Mouse (Mus musculus) megakaryocyte-erythroid progenitor cell, adult 5-6 weeks (primary cell): ENCODE measurements around the gene Elf1. TPM values are rescaled to one million over a fixed set of nuclear protein-coding genes. Genes with fewer than 3 reads are reported as not detected.
"Not testable (repeated sequence)": the region's sequence is repeated elsewhere in the genome, so short reads cannot be mapped to it uniquely, and the experiment has no call there.

Experiments used
- ATAC-seq: replicated peaks from 2 replicates; pipeline ENCODE4 v1.8.0; 2016; ENCODE audit warnings: mild to moderate bottlenecking, inconsistent platforms; ENCODE audit not compliant: severe bottlenecking, poor library complexity, low FRiP score, low TSS enrichment
- total RNA-seq, 2 experiments: library from RNA; stranded (forward) in 1 of 2; stranded (reverse) in 1 of 2; fragments of 200-1000, 215-1000 nt in 1 of 2; fragments of >200 nt in 1 of 2; fragmentation: Nextera tagmentation in 1 of 2; gene quantifications; 2 replicates each; pipeline ENCODE4 v1.2.3; 2014 to 2017

The Elf1 gene
- total RNA-seq, 2 experiments from 2014 or later = 51.9 to 111 TPM

DNA sequence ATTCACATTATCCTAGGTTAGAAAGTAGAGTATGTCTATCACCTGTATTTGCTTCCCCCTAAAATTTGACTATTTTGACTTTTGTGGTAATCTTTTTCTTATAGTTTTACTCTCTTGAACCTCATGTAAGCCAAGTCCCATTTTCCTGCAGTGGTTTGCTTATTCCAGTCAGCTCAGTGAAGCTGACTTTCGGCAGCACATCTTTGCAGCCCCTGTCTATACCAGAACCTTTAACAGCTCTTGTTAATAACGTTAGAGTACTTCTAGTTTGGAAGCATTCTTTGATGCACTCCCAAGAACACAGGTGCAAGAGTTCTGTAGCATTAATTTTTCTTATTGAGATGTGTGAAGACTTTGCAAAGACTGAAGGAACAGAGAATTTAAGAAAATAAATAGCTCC lies 37.1 kb downstream of the Elf1 start:
- ATAC-seq = no peak

DNA sequence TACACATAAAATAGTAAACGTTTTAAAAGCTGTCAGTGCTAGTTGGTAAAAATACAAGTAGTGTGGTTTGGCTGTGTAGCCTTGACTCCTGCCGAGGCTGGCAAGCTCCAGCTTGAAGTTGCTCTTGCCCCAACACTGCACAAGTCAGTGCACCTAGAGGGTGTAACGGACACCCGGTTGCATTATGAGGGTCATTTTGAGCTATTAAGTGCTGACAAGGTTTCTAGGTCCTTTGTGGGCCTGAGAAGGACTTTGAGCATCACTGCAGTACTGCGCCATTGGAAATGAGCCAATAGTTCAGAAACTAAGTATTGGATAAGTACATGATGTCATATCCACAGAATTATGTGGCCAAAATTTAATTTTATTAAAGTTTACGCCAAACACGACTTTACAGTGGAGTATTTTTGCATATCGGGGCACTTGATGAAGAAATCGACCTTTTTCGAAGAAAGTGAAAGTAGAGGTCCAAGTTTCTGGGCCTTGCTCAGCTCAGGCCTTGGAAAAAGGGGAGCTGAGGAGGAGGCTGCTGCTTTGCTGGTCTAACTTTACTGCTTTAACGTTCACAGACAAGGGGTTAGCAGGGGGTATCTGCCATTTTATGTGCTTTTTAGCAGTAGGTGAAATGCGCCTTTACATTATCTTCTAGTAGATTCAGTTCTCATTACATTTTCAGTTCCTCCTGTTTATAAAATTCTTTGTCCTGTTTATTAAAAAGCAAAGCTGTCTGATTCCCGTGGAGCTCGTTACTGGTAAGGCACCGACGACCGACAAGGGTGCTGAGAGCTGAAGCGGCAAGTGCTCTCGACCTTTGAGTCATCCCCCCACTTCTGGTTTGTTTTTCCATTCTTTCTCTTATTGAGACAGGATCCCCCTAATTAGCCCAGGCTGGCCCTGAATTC lies 38.0 kb downstream of the Elf1 start:
- peak; percentile 23; the same call in 1 of the 2 replicates for ATAC-seq

DNA sequence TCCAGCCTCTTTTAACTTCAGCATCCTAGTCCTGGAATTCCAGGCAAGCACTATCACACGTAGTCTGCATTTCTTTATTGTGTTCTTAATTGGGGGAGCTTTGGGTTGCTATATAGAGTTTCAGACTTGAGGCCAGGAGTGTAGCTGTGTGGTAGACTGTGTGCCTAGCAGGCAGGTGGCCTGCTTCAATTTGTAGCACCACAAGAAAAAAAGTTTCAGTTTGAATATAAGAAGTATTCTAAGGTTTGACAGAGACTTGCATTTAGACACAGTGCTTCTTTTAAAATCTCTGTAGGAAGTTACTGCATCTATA lies 38.6 kb downstream of the Elf1 start:
- no peak for ATAC-seq

DNA sequence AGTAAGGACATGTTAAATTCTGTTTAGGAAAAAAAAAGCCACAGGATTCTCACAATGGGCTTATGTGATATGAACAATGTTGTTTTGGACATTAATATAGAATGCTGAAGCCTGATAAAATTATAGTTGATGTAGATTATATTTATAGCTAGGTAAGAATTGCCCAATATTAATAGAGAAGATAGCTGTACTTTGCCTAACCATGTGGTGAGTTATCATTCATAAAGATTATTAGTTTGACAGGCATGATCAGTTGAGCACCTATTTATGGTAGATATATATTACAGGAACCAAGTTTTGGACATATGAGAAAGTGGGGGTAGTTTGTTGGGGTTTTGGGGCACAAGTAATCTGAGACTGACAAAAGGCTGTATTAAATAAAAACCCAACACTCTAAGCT lies 39.6 kb downstream of the Elf1 start:
- no peak for ATAC-seq

DNA sequence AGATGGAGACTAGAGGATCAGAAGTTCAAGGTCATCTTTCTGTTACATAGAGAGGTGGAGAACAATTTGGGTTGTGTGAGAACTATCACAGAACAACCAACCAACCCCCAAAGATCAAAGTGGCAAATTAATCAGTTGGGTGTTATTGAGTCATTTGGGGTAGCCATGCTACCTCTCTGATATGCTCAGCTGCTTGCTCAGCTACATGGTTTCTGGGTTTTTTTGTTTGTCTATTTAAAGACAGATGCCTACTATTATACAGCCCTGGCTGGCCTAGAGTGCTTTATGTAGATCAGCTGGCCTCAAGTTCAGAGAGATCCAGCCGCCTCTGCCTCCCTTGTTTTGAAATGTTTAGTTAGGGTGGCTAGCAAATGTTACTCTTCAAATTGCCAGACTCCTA lies 40.1 kb downstream of the Elf1 start:
- ATAC-seq = peak; percentile 10; the same call in 1 of the 2 replicates

DNA sequence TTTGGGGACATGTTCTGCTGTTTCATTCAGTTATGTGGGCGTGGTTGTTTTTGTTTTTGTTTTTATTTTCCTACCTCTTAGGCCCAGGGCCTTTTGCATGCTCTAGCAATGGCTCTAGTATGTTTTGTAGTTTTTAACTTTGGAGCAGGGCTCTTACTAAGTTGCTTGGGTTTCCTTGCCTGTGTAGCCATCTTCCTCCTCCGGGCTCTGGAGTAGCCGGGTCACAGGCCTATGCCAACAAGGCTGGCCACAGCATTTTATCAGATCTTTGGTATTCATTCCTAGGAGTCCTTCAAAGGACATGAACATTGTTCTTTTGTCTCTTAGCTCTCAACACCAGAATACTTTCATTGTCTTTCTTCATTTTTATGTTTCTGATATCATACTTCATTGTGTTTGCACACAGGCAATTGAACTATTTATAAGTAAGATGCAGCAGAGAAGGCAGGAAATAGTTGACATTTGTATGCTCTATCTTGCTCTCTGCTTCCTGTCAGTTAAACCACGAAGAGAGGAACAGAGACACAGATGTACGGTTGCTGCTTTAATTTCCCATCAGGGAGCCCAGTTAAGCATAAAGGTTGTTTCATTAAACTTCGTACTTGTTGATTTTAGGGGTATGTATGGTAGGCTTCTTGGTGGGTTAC lies 40.6 kb downstream of the Elf1 start:
- peak; percentile 26; the same call in 1 of the 2 replicates for ATAC-seq

DNA sequence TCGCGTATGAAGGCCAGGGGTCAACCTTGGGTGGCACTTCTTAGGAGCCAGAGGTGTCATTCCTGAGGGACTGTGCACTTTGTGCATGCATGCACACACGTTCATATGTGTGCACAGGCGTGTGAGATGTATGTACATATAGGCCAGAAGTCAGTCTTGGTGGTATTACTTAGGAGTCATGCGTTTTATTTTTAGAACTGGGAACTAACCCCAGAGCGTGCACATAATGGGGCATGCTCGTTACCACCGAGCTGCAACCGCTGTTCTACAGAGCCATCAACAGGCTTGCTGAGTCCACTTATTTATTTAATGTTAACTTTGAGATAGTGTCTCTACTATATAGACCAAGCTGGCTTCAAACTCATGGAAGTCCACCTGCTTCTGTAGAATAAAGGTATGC lies 41.4 kb downstream of the Elf1 start:
- no peak for ATAC-seq

DNA sequence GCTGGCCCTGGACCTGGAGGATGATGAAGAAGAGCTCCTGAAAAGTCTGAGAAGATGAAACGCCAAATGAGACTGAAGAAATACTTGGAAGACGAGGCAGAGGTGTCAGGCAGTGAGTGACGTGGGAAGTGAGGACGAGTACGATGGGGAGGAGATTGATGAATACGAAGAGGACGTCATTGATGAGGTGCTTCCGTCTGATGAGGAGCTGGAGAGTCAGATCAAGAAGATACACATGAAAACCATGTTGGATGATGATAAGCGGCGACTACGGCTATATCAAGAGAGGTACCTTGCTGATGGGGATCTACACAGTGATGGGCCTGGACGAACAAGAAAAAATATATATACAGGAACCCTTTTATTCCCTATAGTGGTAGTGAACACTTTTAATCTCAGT lies 45.1 kb downstream of the Elf1 start:
- ATAC-seq = not testable (repeated sequence)

DNA sequence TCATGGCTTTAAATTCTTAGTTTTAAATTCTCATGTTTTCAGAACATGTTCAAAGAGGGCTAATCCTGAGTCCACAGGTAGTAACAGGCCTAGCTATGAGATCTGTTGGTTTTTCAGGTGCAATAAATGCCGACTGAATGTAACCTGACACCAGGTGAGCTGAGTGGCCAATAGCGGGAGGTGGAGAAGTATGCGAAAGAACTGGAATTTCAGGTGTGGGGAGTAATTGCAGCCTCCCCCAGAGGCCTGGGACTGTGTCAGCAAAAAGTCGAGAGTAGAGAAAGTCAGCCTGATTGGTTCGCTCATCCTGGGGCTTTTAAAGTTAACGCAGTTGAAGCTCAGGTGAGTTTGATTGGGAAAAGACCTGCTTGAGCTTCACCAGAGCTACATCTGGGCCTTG lies 46.7 kb downstream of the Elf1 start:
- no peak for ATAC-seq

DNA sequence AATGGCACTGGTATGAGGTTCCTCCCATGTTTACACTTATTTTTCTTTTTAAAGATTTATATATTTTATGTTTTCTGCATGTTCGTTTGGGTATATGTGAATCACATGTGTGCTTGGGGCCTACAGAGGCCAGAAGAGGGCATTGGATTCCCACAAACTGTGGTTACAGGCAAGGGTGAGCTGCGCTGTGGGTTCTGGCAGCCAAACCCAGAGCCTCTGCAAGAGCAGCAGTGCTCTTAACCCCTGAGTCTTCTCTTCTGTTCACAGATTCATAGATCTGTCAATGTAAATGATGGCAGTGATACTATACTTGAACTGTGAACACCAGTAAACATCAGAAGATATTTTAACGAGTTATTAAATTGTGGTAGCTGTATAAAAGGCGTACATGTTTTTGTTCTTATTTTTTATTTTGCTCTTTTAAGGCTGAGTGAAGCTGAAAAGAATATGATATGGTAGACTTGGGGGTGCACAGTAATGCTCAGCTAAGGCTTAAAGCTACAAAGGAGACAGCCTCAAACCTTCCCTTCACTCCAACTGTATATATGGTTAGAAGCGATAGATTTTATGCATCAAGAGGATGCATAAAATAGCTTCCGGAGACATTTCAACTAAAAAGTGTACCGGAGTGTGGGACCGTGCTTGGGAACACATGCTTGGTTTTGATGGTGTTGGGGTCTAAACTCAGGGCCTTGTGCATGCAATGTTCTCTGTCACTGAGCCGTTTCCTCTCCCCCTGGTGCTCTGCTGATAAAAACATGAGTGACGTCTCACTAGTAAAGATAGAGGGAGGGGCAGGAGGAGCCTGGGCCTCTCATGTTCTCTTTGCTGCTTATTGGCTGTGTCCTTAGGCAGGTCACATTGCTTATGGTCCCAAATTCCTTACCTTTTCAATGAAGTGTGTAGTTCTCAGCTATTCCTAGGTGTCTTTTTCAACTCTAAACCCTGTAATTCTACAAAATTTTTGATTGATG lies 48.9 kb downstream of the Elf1 start:
- ATAC-seq = peak; percentile 95

DNA sequence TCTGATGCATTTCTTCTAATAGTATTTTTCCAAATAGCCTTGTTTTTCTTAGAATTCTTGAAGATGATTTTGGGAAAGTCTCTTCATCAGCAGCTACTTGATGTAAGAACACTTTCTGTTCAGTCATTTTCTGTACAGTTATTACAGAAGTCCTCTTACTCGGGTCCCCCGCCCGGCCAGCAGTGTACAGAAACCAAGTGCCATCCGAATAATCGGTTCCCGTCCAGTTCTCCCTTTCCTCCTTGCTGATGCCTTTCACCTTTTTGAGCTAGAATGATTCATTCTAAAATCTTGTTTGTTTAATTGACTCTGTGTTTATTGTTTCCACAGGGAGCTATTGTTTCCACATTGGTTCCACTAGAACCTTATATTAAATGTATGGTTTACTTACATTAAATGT lies 49.8 kb downstream of the Elf1 start:
- no peak for ATAC-seq

DNA sequence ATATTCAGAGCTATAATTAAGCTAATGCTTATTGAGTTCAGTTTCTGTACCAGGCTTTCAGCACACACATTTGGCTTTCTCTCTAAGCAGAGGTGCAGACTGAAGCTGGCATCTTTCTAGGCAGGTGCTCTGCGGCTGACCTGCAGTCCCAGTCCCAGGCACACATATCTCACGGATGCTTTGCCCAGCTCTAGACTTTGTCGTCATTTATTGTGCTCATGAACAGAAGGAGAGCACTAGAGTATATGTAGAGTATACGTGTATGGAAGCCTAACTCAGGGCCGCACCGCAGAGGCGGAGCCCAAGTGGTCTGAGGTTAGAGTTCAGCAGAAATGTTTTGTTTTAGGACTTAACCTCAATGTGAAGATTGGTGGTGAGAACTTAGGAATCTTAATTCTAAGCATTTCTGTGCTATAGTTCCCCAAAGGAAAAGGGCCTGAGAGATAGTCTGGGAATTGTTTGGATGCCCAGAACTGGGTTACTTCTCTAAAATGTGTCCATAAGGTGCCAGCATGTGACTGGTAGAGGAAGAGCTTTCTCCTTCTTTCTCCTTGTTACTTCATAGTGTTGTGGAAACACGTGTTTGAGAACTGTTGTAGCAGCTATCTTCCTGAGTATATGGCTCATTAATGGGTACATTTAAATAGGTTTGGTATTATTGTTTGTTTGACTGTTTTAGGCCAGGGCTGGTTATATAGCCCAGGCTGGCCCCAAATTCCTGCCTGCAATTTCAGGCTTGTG lies 51.2 kb downstream of the Elf1 start:
- no peak for ATAC-seq

DNA sequence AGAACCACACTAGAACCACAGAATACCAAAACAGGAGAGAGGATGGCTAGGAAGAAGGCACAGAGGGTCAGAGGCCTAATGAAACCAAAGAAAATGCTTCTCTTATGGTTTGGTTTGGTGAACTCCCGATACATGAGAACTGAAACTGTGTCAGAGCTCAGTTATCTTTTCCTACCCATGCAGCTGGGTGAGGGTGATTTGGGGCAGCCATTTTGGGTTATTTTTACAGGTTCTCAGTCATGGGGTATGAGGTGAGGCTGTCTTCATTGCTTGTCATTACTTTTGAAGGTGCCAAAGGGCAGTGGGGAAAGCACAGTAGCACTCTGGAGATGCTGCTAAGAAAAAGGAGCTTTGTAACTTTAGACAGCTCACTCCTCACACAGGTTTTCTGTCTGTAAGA lies 52.4 kb downstream of the Elf1 start:
- ATAC-seq = peak; percentile 53

DNA sequence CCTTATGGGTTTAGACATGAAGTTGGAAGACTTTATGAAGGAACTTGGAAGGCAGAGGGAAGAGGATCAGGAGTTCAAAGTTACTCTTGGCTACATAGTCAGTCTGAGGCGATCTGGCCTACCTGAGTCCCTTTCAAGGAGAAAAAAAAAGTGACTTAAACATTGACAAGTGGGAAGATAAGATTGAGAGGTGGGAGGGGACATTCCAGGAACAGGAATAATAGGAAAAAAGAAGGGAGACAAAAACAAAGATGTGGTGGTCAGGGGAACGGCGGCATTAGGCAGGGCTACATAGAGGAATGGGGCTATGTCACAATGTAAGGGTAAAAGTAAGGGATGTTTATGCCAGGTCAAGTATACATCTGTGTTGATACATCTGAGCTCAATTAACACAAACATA lies 53.2 kb downstream of the Elf1 start:
- ATAC-seq = no peak

DNA sequence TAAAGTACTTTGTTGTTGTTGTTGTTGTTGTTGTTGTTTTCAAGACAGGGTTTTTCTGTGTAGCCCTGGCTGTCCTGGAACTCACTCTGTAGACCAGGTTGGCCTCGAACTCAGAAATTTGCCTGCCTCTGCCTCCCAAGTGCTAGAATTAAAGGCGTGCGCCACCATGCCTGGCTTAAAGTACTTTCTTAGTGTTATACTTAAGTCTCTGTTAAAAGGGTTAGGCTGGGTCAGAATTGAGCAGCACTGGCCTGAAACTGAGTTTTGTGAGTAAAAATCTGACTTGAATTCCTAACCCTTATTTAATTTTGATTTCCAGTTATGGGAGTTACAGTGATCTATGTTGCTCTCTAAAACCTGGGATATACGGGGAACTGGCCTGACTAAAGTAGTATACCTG lies 53.7 kb downstream of the Elf1 start:
- ATAC-seq = not testable (repeated sequence)

DNA sequence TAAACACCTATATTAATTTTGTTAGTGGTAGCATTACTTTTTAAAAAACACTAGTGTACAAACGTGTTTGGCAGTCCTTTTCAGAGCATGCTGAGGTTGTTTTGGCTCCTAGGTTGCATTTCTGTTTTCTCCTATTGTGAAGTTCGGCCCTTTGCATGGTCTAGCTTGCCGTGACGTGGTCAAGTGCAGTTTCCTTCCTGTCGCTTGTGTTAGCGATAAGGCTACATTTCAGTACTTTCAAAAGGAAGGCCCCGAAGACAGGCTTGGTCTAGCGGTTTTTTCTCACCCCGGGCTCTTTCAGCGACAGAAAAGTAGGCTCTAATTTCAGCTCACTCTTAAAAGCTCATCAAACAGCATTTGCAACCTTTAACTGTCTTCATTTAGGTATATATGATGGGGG lies 54.3 kb downstream of the Elf1 start:
- peak; percentile 43 for ATAC-seq

DNA sequence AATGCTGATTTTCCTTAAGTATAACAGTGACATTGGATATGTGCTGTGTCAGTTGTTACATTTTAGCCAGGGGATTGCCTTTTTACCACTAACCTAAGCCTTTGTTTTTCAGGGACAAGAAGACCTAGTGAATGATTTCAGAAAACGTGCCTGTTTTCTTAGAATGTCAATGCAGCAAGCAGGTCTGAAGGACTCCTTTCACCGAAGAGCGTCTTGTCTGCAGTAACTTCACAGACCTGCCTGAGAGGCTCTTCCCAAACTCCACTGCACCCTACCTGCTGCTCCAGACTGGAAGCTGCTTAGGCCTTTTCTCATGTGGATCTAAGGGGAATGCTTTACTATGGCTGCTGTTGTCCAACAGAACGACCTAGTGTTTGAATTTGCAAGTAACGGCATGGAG lies 55.0 kb downstream of the Elf1 start:
- no peak for ATAC-seq

DNA sequence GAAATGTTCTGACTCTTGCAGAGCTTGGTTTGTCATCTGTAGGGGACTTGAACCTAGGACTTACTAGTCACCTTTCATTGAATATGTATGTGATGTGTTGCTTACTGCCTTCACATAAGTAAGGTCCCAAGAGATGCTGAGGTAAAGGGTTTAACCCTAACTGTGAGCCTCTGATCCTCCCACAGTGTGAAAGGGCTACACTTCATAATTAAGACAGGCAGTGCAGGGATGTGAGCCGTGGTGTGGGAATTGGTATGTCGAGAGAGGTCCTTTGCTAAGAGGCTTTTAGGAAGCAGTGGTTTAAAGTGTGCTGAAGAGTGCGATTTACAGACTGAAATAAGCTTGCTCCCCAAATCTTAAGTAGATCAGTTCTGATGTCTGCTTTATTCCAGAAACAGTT lies 55.8 kb downstream of the Elf1 start:
- no peak for ATAC-seq

DNA sequence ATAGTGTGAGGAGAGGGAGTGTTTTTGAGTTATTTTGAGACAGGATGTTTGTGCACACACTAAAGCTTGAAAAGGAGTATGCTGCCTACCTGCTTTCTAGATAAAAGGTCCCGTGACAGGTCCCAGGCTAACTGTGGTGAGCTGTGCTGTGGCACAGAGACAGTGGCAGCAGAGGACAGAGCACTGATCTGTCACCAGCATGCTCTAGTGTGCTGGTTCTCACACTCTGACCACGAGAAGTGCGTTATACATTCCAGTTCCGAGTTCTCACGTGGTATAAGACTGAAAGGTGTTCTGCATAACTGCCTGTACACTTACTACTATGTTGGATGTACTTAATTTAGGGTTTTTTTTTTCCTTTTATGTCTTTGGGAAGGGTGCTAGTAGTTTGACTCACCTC lies 56.5 kb downstream of the Elf1 start:
- peak; percentile 84 for ATAC-seq
